Mouse (Mus musculus) cerebellum, adult 2 months (tissue): ENCODE measurements at regions not wholly inside any gene's neighbourhood (a gene's known extent, or its start where the extent isn't known, plus 50 kb on each side); places are given as distances from the start of the nearest gene placed in this dataset.

ENCODE experiments used
- CTCF ChIP-seq: fragments of 200-500 bp; IDR thresholded peaks from 2 replicates; pipeline ENCODE4 v1.5.1; 2011; ENCODE audit warnings: low read depth, mild to moderate bottlenecking, control low read depth, low read length, moderate library complexity, borderline replicate concordance; ENCODE audit not compliant: insufficient read depth
- POLR2A ChIP-seq: fragments of 200-500 bp; IDR thresholded peaks from 2 replicates; pipeline ENCODE4 v1.6.1; 2011; ENCODE audit warnings: low read length, control low read depth, borderline replicate concordance; ENCODE audit not compliant: insufficient read depth

- no peak for TF ChIP-seq CTCF
- no peak for TF ChIP-seq POLR2A
Measured at GRCm38 (mm10) chr14:103913453-103913852, 69.3 kb upstream of the Ednrb start.
